In the genomic region with DNA sequence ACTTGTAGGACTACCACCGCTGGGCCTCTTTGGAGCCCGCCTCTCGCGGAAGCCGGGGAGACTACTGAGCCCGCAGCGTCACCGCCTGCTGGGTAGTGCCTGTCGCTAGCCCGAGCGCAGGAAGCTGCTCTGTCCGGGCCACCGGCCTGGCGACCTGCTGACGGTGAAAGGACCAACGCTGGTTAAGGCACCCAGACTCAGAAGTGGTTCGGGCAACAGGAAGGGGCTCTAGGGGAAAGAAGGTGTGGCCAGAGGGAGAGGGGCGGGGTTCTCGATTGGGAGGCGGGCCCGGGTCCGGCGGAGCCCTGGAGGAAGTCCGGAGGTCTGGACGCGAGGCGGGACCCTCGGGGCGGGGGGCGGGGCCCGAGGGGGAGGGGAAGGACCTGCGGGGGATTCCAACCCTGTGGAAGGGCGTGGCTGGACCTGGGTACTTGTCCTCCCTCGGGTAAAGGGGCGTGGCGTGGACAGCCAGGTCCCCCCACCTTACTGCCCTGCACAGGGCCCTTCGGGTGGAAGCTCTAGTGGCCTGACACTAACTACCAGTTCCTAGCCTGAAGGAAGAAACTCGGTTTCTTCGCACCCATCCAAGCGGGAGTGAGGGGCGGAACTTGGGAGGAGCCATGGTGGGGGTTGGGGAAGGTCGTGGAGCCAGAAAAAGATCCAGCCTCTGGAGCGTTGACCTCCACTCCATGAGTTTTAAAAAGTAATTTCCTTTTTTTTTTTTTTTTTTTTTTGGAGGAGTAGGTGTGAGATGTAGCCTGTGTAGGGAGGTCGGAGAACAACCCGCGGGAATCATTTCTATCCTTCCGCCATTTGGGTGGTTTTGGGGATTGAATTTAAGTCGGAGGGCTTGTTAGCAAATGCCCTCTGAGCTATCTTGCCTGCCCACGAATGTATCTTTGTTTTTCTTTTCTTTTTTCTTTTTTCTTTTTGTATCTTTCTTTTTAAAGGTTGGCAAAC, we compare ENCODE assay signal across 9 mouse cellular contexts. TPM values are rescaled to one million over a fixed set of nuclear protein-coding genes. Genes with fewer than 3 reads are reported as not detected.
DNase-seq lines count a peak whose midpoint lies in the region; ATAC-seq and TF ChIP-seq lines count a peak whose summit lies in the region.
"Had no signal": no experiment of that assay in that cellular context is flagged by ENCODE, and none has a peak within 500 bp of the region (broad histone marks: within the 10 kb centered on the region; RNA-seq: fewer than 3 reads in every experiment).

No protein-coding gene starts in this region.

- no peaks in the 10 kb centered on the region for H3K36me3 ChIP-seq in heart, embryonic 11.5 days (ENCODE audit: control insufficient read depth, insufficient read depth, low read length)
- H3K36me3 ChIP-seq in kidney, embryonic 15.5 days: no peaks in the 10 kb centered on the region
- no peaks in the 10 kb centered on the region for H3K36me3 ChIP-seq in liver, embryonic 15.5 days (replicated peaks)
- H3K36me3 ChIP-seq in stomach, postnatal 0 days (ENCODE audit: control insufficient read depth, insufficient read depth, low read length): no peaks in the 10 kb centered on the region

- peak overlapping the region; percentile 61 for H3K4me3 ChIP-seq in bone marrow macrophage, adult 2 months (ENCODE audit: insufficient read depth, low read length)
- peak overlapping the region; percentile 48 for H3K4me3 ChIP-seq in embryonic fibroblast, embryonic 13.5 days (ENCODE audit: insufficient read depth, low read length)
- H3K4me3 ChIP-seq in heart, embryonic 11.5 days (ENCODE audit: low read depth, low read length): peak overlapping the region; percentile 57
- peak overlapping the region; percentile 52 for H3K4me3 ChIP-seq in kidney, embryonic 15.5 days (replicated peaks)
- H3K4me3 ChIP-seq in liver, embryonic 15.5 days (replicated peaks): peak overlapping the region; percentile 65
- H3K4me3 ChIP-seq in stomach, postnatal 0 days (ENCODE audit: low read depth, low read length): peak overlapping the region; percentile 59

- TF ChIP-seq POLR2A in bone marrow macrophage, adult 2 months (IDR thresholded peaks at IDR 0.05; ENCODE audit: borderline replicate concordance, low read depth, low read length): no peak
- peak; percentile 90 for TF ChIP-seq POLR2A in embryonic fibroblast, embryonic 13.5 days (IDR thresholded peaks at IDR 0.05; ENCODE audit: low read depth, low read length)

- no peaks in the 10 kb centered on the region for H3K27me3 ChIP-seq in heart, embryonic 11.5 days (ENCODE audit: control insufficient read depth, insufficient read depth, low read length)
- no peaks in the 10 kb centered on the region for H3K27me3 ChIP-seq in kidney, embryonic 15.5 days
- peaks cover 64% of the 10 kb centered on the region for H3K27me3 ChIP-seq in liver, embryonic 15.5 days
- H3K27me3 ChIP-seq in stomach, postnatal 0 days (ENCODE audit: control insufficient read depth, insufficient read depth, low read length): no peaks in the 10 kb centered on the region
- H3K27me3 ChIP-seq: Patski had no signal

- peak overlapping the region; percentile 65 for H3K27ac ChIP-seq in bone marrow macrophage, adult 2 months (ENCODE audit: insufficient read depth, low read depth, low read length)
- peak overlapping the region; percentile 50; the same call in 1 of the 2 replicates for H3K27ac ChIP-seq in embryonic fibroblast, embryonic 13.5 days (ENCODE audit: insufficient read depth, low read length)
- H3K27ac ChIP-seq in heart, embryonic 11.5 days (ENCODE audit: low read depth, low read length): peak overlapping the region; percentile 86
- peak overlapping the region; percentile 95 for H3K27ac ChIP-seq in kidney, embryonic 15.5 days
- peak overlapping the region; percentile 84 for H3K27ac ChIP-seq in liver, embryonic 15.5 days (replicated peaks)
- H3K27ac ChIP-seq in stomach, postnatal 0 days (replicated peaks): peak overlapping the region; percentile 95

- H3K9me3 ChIP-seq in heart, embryonic 11.5 days (replicated peaks; ENCODE audit: control insufficient read depth, low read length): no peaks in the 10 kb centered on the region
- H3K9me3 ChIP-seq in kidney, embryonic 15.5 days (replicated peaks): no peaks in the 10 kb centered on the region
- no peaks in the 10 kb centered on the region for H3K9me3 ChIP-seq in liver, embryonic 15.5 days (replicated peaks)
- H3K9me3 ChIP-seq in stomach, postnatal 0 days (ENCODE audit: control insufficient read depth, low read length): no peaks in the 10 kb centered on the region

- peaks cover 76% of the 10 kb centered on the region for H3K4me1 ChIP-seq in bone marrow macrophage, adult 2 months (ENCODE audit: control insufficient read depth, insufficient read depth, low read length)
- peaks cover 13% of the 10 kb centered on the region for H3K4me1 ChIP-seq in embryonic fibroblast, embryonic 13.5 days (ENCODE audit: control insufficient read depth, insufficient read depth, low read length)
- H3K4me1 ChIP-seq in heart, embryonic 11.5 days (ENCODE audit: control insufficient read depth, insufficient read depth, low read length): peaks cover 40% of the 10 kb centered on the region
- peaks cover 62% of the 10 kb centered on the region for H3K4me1 ChIP-seq in kidney, embryonic 15.5 days
- peaks cover 53% of the 10 kb centered on the region for H3K4me1 ChIP-seq in liver, embryonic 15.5 days (replicated peaks)
- peaks cover 4% of the 10 kb centered on the region for H3K4me1 ChIP-seq in stomach, postnatal 0 days (replicated peaks; ENCODE audit: control insufficient read depth, insufficient read depth)

- TF ChIP-seq EP300 in stomach, postnatal 0 days (optimal IDR thresholded peaks at IDR 0.05): no peak

- 3% methylated on average over 49 of the region's 49 CpGs for WGBS in heart, embryonic 11.5 days (ENCODE audit: insufficient replicate concordance)
- WGBS in kidney, embryonic 15.5 days: 1% methylated on average over 49 of the region's 49 CpGs
- WGBS in liver, embryonic 15.5 days (ENCODE audit: insufficient replicate concordance): 2% methylated on average over 48 of the region's 49 CpGs
- WGBS in stomach, postnatal 0 days: 2% methylated on average over 43 of the region's 49 CpGs

- peak; percentile 84 for ATAC-seq in heart, embryonic 11.5 days (replicated peaks; ENCODE audit: insufficient number of reproducible peaks, low FRiP score, low TSS enrichment)
- ATAC-seq in kidney, embryonic 15.5 days (replicated peaks; ENCODE audit: low FRiP score): peak; percentile 93
- ATAC-seq in liver, embryonic 15.5 days (ENCODE audit: insufficient read depth): peak; percentile 76
- ATAC-seq in stomach, postnatal 0 days (ENCODE audit: low FRiP score, low TSS enrichment): peak; percentile 82
- ATAC-seq: Patski had no signal

- H3K9ac ChIP-seq in heart, embryonic 11.5 days (ENCODE audit: low read depth, low read length): peak overlapping the region; percentile 73
- H3K9ac ChIP-seq in kidney, embryonic 15.5 days: peak overlapping the region; percentile 69
- peak overlapping the region; percentile 65 for H3K9ac ChIP-seq in liver, embryonic 15.5 days
- H3K9ac ChIP-seq in stomach, postnatal 0 days (ENCODE audit: low read length): peak overlapping the region; percentile 65

- peak; percentile 84 to 87 for DNase-seq in B cell, adult 2 months
- peak; percentile 97 for DNase-seq in neural tube, embryonic 10.5 days (ENCODE audit: extremely low spot score, low spot score)
- peak; percentile 93 for DNase-seq in stomach, postnatal 0 days (ENCODE audit: low spot score)

- H3K4me2 ChIP-seq in heart, embryonic 11.5 days: peak overlapping the region; percentile 70
- peak overlapping the region; percentile 77 for H3K4me2 ChIP-seq in kidney, embryonic 15.5 days
- H3K4me2 ChIP-seq in liver, embryonic 15.5 days: peak overlapping the region; percentile 94
- H3K4me2 ChIP-seq in stomach, postnatal 0 days (replicated peaks; ENCODE audit: low read depth): peak overlapping the region; percentile 86

- no peak for TF ChIP-seq CTCF in bone marrow macrophage, adult 2 months (IDR thresholded peaks at IDR 0.05; ENCODE audit: low read depth, low read length)
- no peak for TF ChIP-seq CTCF in embryonic fibroblast, embryonic 13.5 days (IDR thresholded peaks at IDR 0.05; ENCODE audit: borderline replicate concordance, insufficient read depth, low read length)
- 0 out of 2 replicates have a peak, but pooled peaks have one; percentile 8 for TF ChIP-seq CTCF in stomach, postnatal 0 days (IDR thresholded peaks at IDR 0.05; ENCODE audit: low read depth)

RNA-seq across cellular contexts. Expression of gene Fam229a, which starts 9.9 kb away (rescaled TPM):
- not detected in 2 replicates for polyA plus RNA-seq in bone marrow macrophage, adult 2 months (2012; ENCODE audit: insufficient read depth, insufficient read length, missing spikeins)
- polyA plus RNA-seq in embryonic fibroblast, embryonic 13.5 days (2011; ENCODE audit: insufficient read length, low read depth, missing spikeins): not detected in 2 replicates
- polyA plus RNA-seq in heart, embryonic 11.5 days (2014; fragmentation: Nextera tagmentation; extraction: Ambion mirVana): not detected in 2 replicates
- polyA plus RNA-seq in kidney, embryonic 15.5 days (2015; fragmentation: Nextera tagmentation; extraction: Ambion mirVana): not detected in 2 replicates
- 0.28 and 0.82 TPM in 2 replicates for polyA plus RNA-seq in liver, embryonic 15.5 days (2015; fragmentation: Nextera tagmentation; extraction: Ambion mirVana)
- polyA plus RNA-seq in stomach, postnatal 0 days (2015; fragmentation: Nextera tagmentation; extraction: Ambion mirVana): 0.36 and 0.44 TPM in 2 replicates
- polyA plus RNA-seq: Patski had no signal

RNA-seq across cellular contexts. Expression of gene Tssk3, which starts 10.1 kb away (rescaled TPM):
- polyA plus RNA-seq in bone marrow macrophage, adult 2 months (2012; ENCODE audit: insufficient read depth, insufficient read length, missing spikeins): not detected in 2 replicates
- polyA plus RNA-seq in embryonic fibroblast, embryonic 13.5 days (2011; ENCODE audit: insufficient read length, low read depth, missing spikeins): not detected in 2 replicates
- polyA plus RNA-seq in heart, embryonic 11.5 days (2014; fragmentation: Nextera tagmentation; extraction: Ambion mirVana): not detected in 2 replicates
- polyA plus RNA-seq in kidney, embryonic 15.5 days (2015; fragmentation: Nextera tagmentation; extraction: Ambion mirVana): not detected in 2 replicates
- 0.09 and 0.12 TPM in 2 replicates for polyA plus RNA-seq in liver, embryonic 15.5 days (2015; fragmentation: Nextera tagmentation; extraction: Ambion mirVana)
- 0.07 TPM in 1 of 2 replicates, not detected in the other for polyA plus RNA-seq in stomach, postnatal 0 days (2015; fragmentation: Nextera tagmentation; extraction: Ambion mirVana)
- polyA plus RNA-seq: Patski had no signal

RNA-seq across cellular contexts. Expression of gene Marcksl1, which starts 12.5 kb away (rescaled TPM):
- polyA plus RNA-seq in bone marrow macrophage, adult 2 months (2012; ENCODE audit: insufficient read depth, insufficient read length, missing spikeins): 157 and 166 TPM in 2 replicates
- 131 and 157 TPM in 2 replicates for polyA plus RNA-seq in embryonic fibroblast, embryonic 13.5 days (2011; ENCODE audit: insufficient read length, low read depth, missing spikeins)
- polyA plus RNA-seq in heart, embryonic 11.5 days (2014; fragmentation: Nextera tagmentation; extraction: Ambion mirVana): 506 and 517 TPM in 2 replicates
- polyA plus RNA-seq in kidney, embryonic 15.5 days (2015; fragmentation: Nextera tagmentation; extraction: Ambion mirVana): 881 and 886 TPM in 2 replicates
- polyA plus RNA-seq in liver, embryonic 15.5 days (2015; fragmentation: Nextera tagmentation; extraction: Ambion mirVana): 51.3 and 52.7 TPM in 2 replicates
- 153 and 174 TPM in 2 replicates for polyA plus RNA-seq in stomach, postnatal 0 days (2015; fragmentation: Nextera tagmentation; extraction: Ambion mirVana)

RNA-seq across cellular contexts. Expression of gene Bsdc1, which starts 39.5 kb away (rescaled TPM):
- 37.3 and 42.3 TPM in 2 replicates for polyA plus RNA-seq in bone marrow macrophage, adult 2 months (2012; ENCODE audit: insufficient read depth, insufficient read length, missing spikeins)
- 23.9 and 35.3 TPM in 2 replicates for polyA plus RNA-seq in embryonic fibroblast, embryonic 13.5 days (2011; ENCODE audit: insufficient read length, low read depth, missing spikeins)
- polyA plus RNA-seq in heart, embryonic 11.5 days (2014; fragmentation: Nextera tagmentation; extraction: Ambion mirVana): 24.1 and 24.6 TPM in 2 replicates
- polyA plus RNA-seq in kidney, embryonic 15.5 days (2015; fragmentation: Nextera tagmentation; extraction: Ambion mirVana): 26.4 and 28.8 TPM in 2 replicates
- 71.8 and 82.6 TPM in 2 replicates for polyA plus RNA-seq in liver, embryonic 15.5 days (2015; fragmentation: Nextera tagmentation; extraction: Ambion mirVana)
- polyA plus RNA-seq in stomach, postnatal 0 days (2015; fragmentation: Nextera tagmentation; extraction: Ambion mirVana): 16.7 and 17.9 TPM in 2 replicates

RNA-seq across cellular contexts. Expression of gene Hdac1, which starts 41.6 kb away (rescaled TPM):
- 75.2 and 83.9 TPM in 2 replicates for polyA plus RNA-seq in bone marrow macrophage, adult 2 months (2012; ENCODE audit: insufficient read depth, insufficient read length, missing spikeins)
- 150 and 156 TPM in 2 replicates for polyA plus RNA-seq in embryonic fibroblast, embryonic 13.5 days (2011; ENCODE audit: insufficient read length, low read depth, missing spikeins)
- polyA plus RNA-seq in heart, embryonic 11.5 days (2014; fragmentation: Nextera tagmentation; extraction: Ambion mirVana): 154 and 175 TPM in 2 replicates
- 264 and 274 TPM in 2 replicates for polyA plus RNA-seq in kidney, embryonic 15.5 days (2015; fragmentation: Nextera tagmentation; extraction: Ambion mirVana)
- 98.9 and 100 TPM in 2 replicates for polyA plus RNA-seq in liver, embryonic 15.5 days (2015; fragmentation: Nextera tagmentation; extraction: Ambion mirVana)
- polyA plus RNA-seq in stomach, postnatal 0 days (2015; fragmentation: Nextera tagmentation; extraction: Ambion mirVana): 110 TPM in 2 replicates

Comparison
In these comparisons a context has a peak if more than half of its experiments do, and no peak if none do; other contexts are left out.
1. Peak in every context shown above with its lines: DNase-seq, ATAC-seq, H3K4me3 ChIP-seq and H3K27ac ChIP-seq.